In genomic region chr11:77625061-77625855, GRCm38 (mm10) we compare ENCODE assay signal across 8 mouse cellular contexts. TPM values are rescaled to one million over a fixed set of nuclear protein-coding genes. Genes with fewer than 3 reads are reported as not detected.
DNase-seq lines count a peak whose midpoint lies in the region; ATAC-seq and TF ChIP-seq lines count a peak whose summit lies in the region.

No protein-coding gene starts in this region.

- TF ChIP-seq CTCF in liver, embryonic 14.5 days (IDR thresholded peaks at IDR 0.05; ENCODE audit: low read depth), result no peak

- ATAC-seq in common myeloid progenitor, adult 5-6 weeks (replicated peaks; ENCODE audit: low read depth, poor library complexity, severe bottlenecking), result peak; percentile 60
- no peak for ATAC-seq in liver, embryonic 14.5 days (ENCODE audit: insufficient read depth)
- no peak; the same call in 1 of the 2 replicates for ATAC-seq in monocyte, adult 5-6 weeks (replicated peaks; ENCODE audit: insufficient number of reproducible peaks, low FRiP score, low TSS enrichment, poor library complexity, severe bottlenecking)

- no peaks in the 10 kb centered on the region for H3K9me3 ChIP-seq in liver, embryonic 14.5 days (ENCODE audit: control insufficient read depth, low read length)

- H3K4me2 ChIP-seq in liver, embryonic 14.5 days (ENCODE audit: low read depth), result peak overlapping the region; percentile 74

- peak overlapping the region; percentile 11 to 34; a peak in 3 of 4 replicates for H3K4me3 ChIP-seq in liver, embryonic 14.5 days (ENCODE audit: insufficient read depth in 1 of 2, low read depth in 2 of 2, low read length in 2 of 2)

- no peak for TF ChIP-seq EP300 in liver, embryonic 14.5 days (IDR thresholded peaks at IDR 0.05; ENCODE audit: low read depth)

- no peaks in the 10 kb centered on the region for H3K36me3 ChIP-seq in liver, embryonic 14.5 days (replicated peaks; ENCODE audit: control insufficient read depth, insufficient read depth, low read depth)

- no peak overlapping the region for H3K27ac ChIP-seq in liver, embryonic 14.5 days

- no peaks in the 10 kb centered on the region; the same call in 1 of the 2 replicates for H3K27me3 ChIP-seq in liver, embryonic 14.5 days (ENCODE audit: control insufficient read depth, insufficient read depth, low read length)

- no peak overlapping the region; the same call in 1 of the 2 replicates for H3K9ac ChIP-seq in liver, embryonic 14.5 days (replicated peaks)

- intact Hi-C loops in gastrocnemius, postnatal 14 days (cut with DNase I; ENCODE audit: low total_unique reads), result loop anchor here (10.0 kb wide), 2 partner anchors 50 to 120 kb away; no protein-coding TSS in a partner anchor

- peak; percentile 7 for DNase-seq in gastrocnemius, postnatal 14 days
- no peak for DNase-seq in gastrocnemius, adult 18-20 months (ENCODE audit: low spot score)
- peak; percentile 9 for DNase-seq in heart, adult 8-10 months (ENCODE audit: low spot score)
- DNase-seq in kidney, postnatal 10 days, result peak; percentile 47
- no peak for DNase-seq in liver, embryonic 14.5 days (ENCODE audit: low read depth in 3 of 3, low spot score in 3 of 3)
- peak; percentile 55 for DNase-seq in neural tube, embryonic 10.5 days (ENCODE audit: extremely low spot score, low spot score)

- peaks cover 27 to 40% of the 10 kb centered on the region in 2 experiments for H3K4me1 ChIP-seq in liver, embryonic 14.5 days (replicated peaks; ENCODE audit: control insufficient read depth in 2 of 2, insufficient read depth in 2 of 2, low read length in 1 of 2)

- WGBS in liver, embryonic 14.5 days (ENCODE audit: insufficient replicate concordance), result 15% methylated on average over 11 of the region's 11 CpGs

RNA-seq across cellular contexts. Expression of gene Taok1, which starts 17.6 kb away (rescaled TPM):
- 10 to 100 TPM; 34.3 to 35.1 TPM for total RNA-seq in gastrocnemius, postnatal 14 days (2021)
- total RNA-seq in gastrocnemius, adult 18-20 months (2021), result 10 to 100 TPM; 37.1 to 41.8 TPM
- 42.3 and 49.5 TPM in 2 replicates for total RNA-seq in common myeloid progenitor, adult 5-6 weeks (2017)
- total RNA-seq in heart, adult 8-10 months (2022), result 10 to 100 TPM; 48.8 to 61.9 (median 56.1) TPM
- 2.5 and 3.3 TPM in 2 replicates for polyA plus RNA-seq in liver, embryonic 14.5 days (2012; rRNA removed)
- polyA plus RNA-seq in liver, embryonic 14.5 days (2014; fragmentation: Nextera tagmentation; extraction: Ambion mirVana), result 4.0 and 5.1 TPM in 2 replicates
- total RNA-seq in monocyte, adult 5-6 weeks (2017), result 63.1 to 91.5 TPM (median 68.0 TPM) in 3 replicates

Comparison
In these comparisons a context has a peak if more than half of its experiments do, and no peak if none do; other contexts are left out.
1. DNase-seq: peak in gastrocnemius, postnatal 14 days (single experiment), heart, adult 8-10 months (single experiment), kidney, postnatal 10 days (single experiment) and neural tube, embryonic 10.5 days (single experiment); none in gastrocnemius, adult 18-20 months (single experiment) and liver, embryonic 14.5 days (0 of 3).